Mouse (Mus musculus): ENCODE results near the gene Dap3.

GRCm38 (mm10) chr3:88939071-88939470 is 11.9 kb downstream of the Dap3 start:
- TF ChIP-seq CTCF (IDR thresholded peaks at IDR 0.05; ENCODE audit: low read depth) (no peak), EP300 (IDR thresholded peaks at IDR 0.05; ENCODE audit: low read depth) (no peak)

All from liver, embryonic 14.5 days (tissue).